Mouse (Mus musculus): ENCODE data around the gene Pik3r6. TPM values are rescaled to one million over a fixed set of nuclear protein-coding genes. Genes with fewer than 3 reads are reported as not detected.

Gene Pik3r6
- polyA plus RNA-seq, 2 experiments = 2.2 to 2.9 TPM

DNA sequence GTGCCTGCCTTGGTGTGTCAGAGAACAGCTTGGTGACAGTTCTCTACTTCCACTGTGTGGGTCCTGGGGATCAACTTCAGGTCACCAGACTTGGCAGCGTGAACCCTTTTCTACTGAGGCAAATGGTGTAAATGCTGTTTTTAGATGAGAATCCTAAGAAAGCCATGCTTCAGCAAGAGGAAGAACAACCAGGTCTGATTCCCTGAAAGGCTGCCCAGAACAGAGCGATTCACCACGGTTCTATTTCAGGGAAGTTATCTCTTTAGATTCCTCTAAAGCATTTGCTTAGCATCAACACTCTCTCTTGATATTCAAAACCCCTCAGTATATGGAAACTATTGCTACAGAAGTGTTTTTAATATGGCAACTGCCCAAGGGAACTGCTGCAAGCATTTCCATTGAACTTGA is 24.2 kb upstream of the Pik3r6 start:
- 82% methylated on average over 3 of the region's 3 CpGs for WGBS
- DNase-seq (ENCODE audit: low spot score) (no peak), ATAC-seq (ENCODE audit: low FRiP score, low read depth) (no peak)
- Histone ChIP-seq H3K4me2 (replicated peaks; ENCODE audit: low read depth, low read length, severe bottlenecking) (no peak overlapping the region), H3K9me3 (ENCODE audit: control insufficient read depth, low read length) (no peaks in the 10 kb centered on the region), H3K4me3 (replicated peaks; ENCODE audit: low read length) (no peak overlapping the region), H3K27me3 (ENCODE audit: control insufficient read depth, insufficient read depth, low read length) (no peaks in the 10 kb centered on the region), H3K4me1 (ENCODE audit: control insufficient read depth, insufficient read depth, low read length) (no peaks in the 10 kb centered on the region), H3K9ac (ENCODE audit: low read depth, low read length, severe bottlenecking) (no peak overlapping the region), H3K36me3 (ENCODE audit: control insufficient read depth, insufficient read depth, low read length) (no peaks in the 10 kb centered on the region), H3K27ac (replicated peaks; ENCODE audit: low read depth, low read length) (no peak overlapping the region)
- no peak for TF ChIP-seq POLR2A (IDR thresholded peaks at IDR 0.05; ENCODE audit: borderline replicate concordance, extremely low read depth, insufficient read depth, insufficient read length)

GRCm38 (mm10) chr11:68480660-68481059 is 22.2 kb upstream of the Pik3r6 start:
- Histone ChIP-seq H3K9me3 (ENCODE audit: control insufficient read depth, low read length) (no peaks in the 10 kb centered on the region), H3K4me3 (replicated peaks; ENCODE audit: low read length) (no peak overlapping the region), H3K4me1 (ENCODE audit: control insufficient read depth, insufficient read depth, low read length) (no peaks in the 10 kb centered on the region), H3K36me3 (ENCODE audit: control insufficient read depth, insufficient read depth, low read length) (no peaks in the 10 kb centered on the region), H3K9ac (ENCODE audit: low read depth, low read length, severe bottlenecking) (no peak overlapping the region), H3K4me2 (replicated peaks; ENCODE audit: low read depth, low read length, severe bottlenecking) (no peak overlapping the region), H3K27ac (replicated peaks; ENCODE audit: low read depth, low read length) (no peak overlapping the region), H3K27me3 (ENCODE audit: control insufficient read depth, insufficient read depth, low read length) (no peaks in the 10 kb centered on the region)
- 93% methylated on average over 4 of the region's 4 CpGs for WGBS
- no peak for ATAC-seq (ENCODE audit: low FRiP score, low read depth)
- no peak for TF ChIP-seq POLR2A (IDR thresholded peaks at IDR 0.05; ENCODE audit: borderline replicate concordance, extremely low read depth, insufficient read depth, insufficient read length)
- DNase-seq (ENCODE audit: low spot score) = no peak

DNA sequence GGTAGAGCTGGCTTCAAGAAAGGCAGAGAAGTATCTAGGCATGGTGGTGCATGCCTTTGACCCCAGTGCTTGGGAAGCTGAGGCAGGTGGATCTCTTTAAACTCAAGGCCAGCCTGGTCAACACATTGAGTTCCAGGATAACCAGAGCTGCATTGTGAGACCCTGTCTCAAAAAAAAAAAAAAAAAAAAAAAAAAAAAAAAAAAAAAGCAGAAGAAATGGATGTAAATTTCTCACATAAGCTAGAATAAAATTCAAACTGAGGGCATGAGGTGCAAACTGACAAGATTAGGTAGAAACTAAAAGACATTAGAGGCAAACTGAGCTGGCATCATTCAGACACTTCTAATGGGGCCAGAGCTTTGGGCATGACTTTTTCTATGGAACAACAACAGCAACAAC is 20.8 kb upstream of the Pik3r6 start:
- ATAC-seq (ENCODE audit: low FRiP score, low read depth) = no peak
- no peaks in the 10 kb centered on the region for H3K27me3 ChIP-seq (ENCODE audit: control insufficient read depth, insufficient read depth, low read length)
- no peaks in the 10 kb centered on the region for H3K9me3 ChIP-seq (ENCODE audit: control insufficient read depth, low read length)
- no peak overlapping the region for H3K27ac ChIP-seq (replicated peaks; ENCODE audit: low read depth, low read length)
- no peaks in the 10 kb centered on the region for H3K4me1 ChIP-seq (ENCODE audit: control insufficient read depth, insufficient read depth, low read length)
- H3K4me3 ChIP-seq (replicated peaks; ENCODE audit: low read length) = no peak overlapping the region
- no peak overlapping the region for H3K9ac ChIP-seq (ENCODE audit: low read depth, low read length, severe bottlenecking)
- no peak for TF ChIP-seq POLR2A (IDR thresholded peaks at IDR 0.05; ENCODE audit: borderline replicate concordance, extremely low read depth, insufficient read depth, insufficient read length)
- no peaks in the 10 kb centered on the region for H3K36me3 ChIP-seq (ENCODE audit: control insufficient read depth, insufficient read depth, low read length)
- no peak for DNase-seq (ENCODE audit: low spot score)
- H3K4me2 ChIP-seq (replicated peaks; ENCODE audit: low read depth, low read length, severe bottlenecking) = no peak overlapping the region

DNA sequence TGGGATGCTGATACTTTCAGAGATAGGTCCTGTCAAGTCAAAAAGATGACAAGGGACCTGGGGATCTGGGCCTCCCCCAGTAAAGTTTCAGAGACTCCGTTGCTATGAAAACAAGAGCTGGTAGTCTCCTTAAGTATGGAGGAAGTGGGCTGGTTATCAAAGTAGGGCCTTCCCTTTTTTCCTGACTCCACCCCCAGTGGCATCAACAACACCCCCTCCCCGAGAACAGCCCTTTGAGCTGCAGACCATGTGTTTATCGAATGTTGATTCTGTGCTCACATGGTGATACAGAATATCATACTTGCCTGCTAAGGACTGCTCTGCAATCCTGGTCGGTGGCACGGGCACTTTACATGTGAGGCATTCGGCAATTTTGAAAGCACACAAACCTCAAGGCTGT is 19.6 kb upstream of the Pik3r6 start:
- Histone ChIP-seq H3K4me2 (replicated peaks; ENCODE audit: low read depth, low read length, severe bottlenecking) (no peak overlapping the region), H3K27me3 (ENCODE audit: control insufficient read depth, insufficient read depth, low read length) (no peaks in the 10 kb centered on the region), H3K27ac (replicated peaks; ENCODE audit: low read depth, low read length) (no peak overlapping the region), H3K9ac (ENCODE audit: low read depth, low read length, severe bottlenecking) (no peak overlapping the region), H3K4me1 (ENCODE audit: control insufficient read depth, insufficient read depth, low read length) (no peaks in the 10 kb centered on the region), H3K4me3 (replicated peaks; ENCODE audit: low read length) (no peak overlapping the region), H3K36me3 (ENCODE audit: control insufficient read depth, insufficient read depth, low read length) (no peaks in the 10 kb centered on the region), H3K9me3 (ENCODE audit: control insufficient read depth, low read length) (no peaks in the 10 kb centered on the region)
- ATAC-seq (ENCODE audit: low FRiP score, low read depth) = no peak
- TF ChIP-seq POLR2A (IDR thresholded peaks at IDR 0.05; ENCODE audit: borderline replicate concordance, extremely low read depth, insufficient read depth, insufficient read length) = no peak
- WGBS = 80% methylated on average over 6 of the region's 6 CpGs
- DNase-seq (ENCODE audit: low spot score) = no peak

DNA sequence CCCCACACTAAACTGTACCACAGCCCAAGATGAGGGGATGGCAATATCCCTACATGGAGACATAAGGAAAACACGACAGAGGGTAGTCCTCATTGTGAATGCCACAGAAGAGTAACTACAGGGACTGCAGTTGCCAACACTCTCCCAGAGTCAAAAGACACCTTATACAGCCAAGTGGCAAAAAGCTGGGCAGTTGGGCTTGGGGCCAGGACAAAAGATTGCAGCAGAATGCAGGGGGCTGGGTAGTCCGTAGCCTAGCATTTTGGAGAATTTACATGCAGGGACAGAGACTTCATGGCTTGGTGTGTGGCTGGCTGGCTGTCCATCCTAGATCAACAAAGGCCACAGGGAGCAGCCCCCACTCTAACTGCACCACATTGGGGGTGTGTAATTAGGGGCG is 18.4 kb upstream of the Pik3r6 start:
- no peaks in the 10 kb centered on the region for H3K9me3 ChIP-seq (ENCODE audit: control insufficient read depth, low read length)
- H3K27ac ChIP-seq (replicated peaks; ENCODE audit: low read depth, low read length) = no peak overlapping the region
- H3K36me3 ChIP-seq (ENCODE audit: control insufficient read depth, insufficient read depth, low read length) = no peaks in the 10 kb centered on the region
- TF ChIP-seq POLR2A (IDR thresholded peaks at IDR 0.05; ENCODE audit: borderline replicate concordance, extremely low read depth, insufficient read depth, insufficient read length) = no peak
- H3K4me1 ChIP-seq (ENCODE audit: control insufficient read depth, insufficient read depth, low read length) = no peaks in the 10 kb centered on the region
- 78% methylated on average over 3 of the region's 3 CpGs for WGBS
- no peaks in the 10 kb centered on the region for H3K27me3 ChIP-seq (ENCODE audit: control insufficient read depth, insufficient read depth, low read length)
- H3K9ac ChIP-seq (ENCODE audit: low read depth, low read length, severe bottlenecking) = no peak overlapping the region
- no peak overlapping the region for H3K4me3 ChIP-seq (replicated peaks; ENCODE audit: low read length)
- ATAC-seq (ENCODE audit: low FRiP score, low read depth) (no peak), DNase-seq (ENCODE audit: low spot score) (no peak)
- H3K4me2 ChIP-seq (replicated peaks; ENCODE audit: low read depth, low read length, severe bottlenecking) = no peak overlapping the region

Measured in limb, embryonic 14.5 days (tissue).